Mouse (Mus musculus) ES-E14 (cell line): ENCODE results near the gene Bace2. TPM values are rescaled to one million over a fixed set of nuclear protein-coding genes. Genes with fewer than 3 reads are reported as not detected.

ENCODE experiments used
- DNase-seq: peaks from one replicate; pipeline ENCODE4 v3.0.0-alpha.2; 2013; ENCODE audit warnings: low read depth, low spot score
- H3K27ac ChIP-seq: 2 replicates; pipeline ENCODE4 v1.5.1; 2012; ENCODE audit warnings: low read depth, mild to moderate bottlenecking, low read length, moderate library complexity, mixed read lengths; ENCODE audit not compliant: poor library complexity, insufficient read depth, severe bottlenecking
- H3K36me3 ChIP-seq: 2 replicates; pipeline ENCODE4 v1.6.1; 2012; ENCODE audit warnings: mild to moderate bottlenecking, low read length, moderate library complexity, mixed read lengths; ENCODE audit not compliant: control insufficient read depth, poor library complexity, insufficient read depth, severe bottlenecking
- H3K4me1 ChIP-seq, 2 experiments: fragments of 150-350 bp in 1 of 2; sonication (generic) in 1 of 2; 2 replicates each; pipeline ENCODE4 v1.6.1; 2012; ENCODE audit warnings: low read length in 2 of 2, mild to moderate bottlenecking in 1 of 2, mixed read lengths in 1 of 2; ENCODE audit not compliant: control insufficient read depth in 2 of 2, insufficient read depth in 2 of 2, poor library complexity in 1 of 2
- H3K4me3 ChIP-seq, 2 experiments: fragments of 150-350 bp in 1 of 2; sonication (generic) in 1 of 2; 2 replicates each; pipeline ENCODE4 v1.5.1; 2012; ENCODE audit warnings: low read length in 2 of 2, low read depth in 1 of 2, mild to moderate bottlenecking in 1 of 2, mixed read lengths in 1 of 2; ENCODE audit not compliant: insufficient read depth in 1 of 2, poor library complexity in 1 of 2, severe bottlenecking in 1 of 2
- H3K9ac ChIP-seq: 2 replicates; pipeline ENCODE4 v1.6.1; 2012; ENCODE audit warnings: low read depth, mild to moderate bottlenecking, low read length, mixed read lengths; ENCODE audit not compliant: poor library complexity, insufficient read depth, severe bottlenecking
- H3K9me3 ChIP-seq: fragments of 150-350 bp; sonication (generic); 2 replicates; pipeline ENCODE4 v1.6.1; 2012; ENCODE audit warnings: low read depth, mild to moderate bottlenecking, low read length; ENCODE audit not compliant: control insufficient read depth, insufficient read depth
- CHD2 ChIP-seq: IDR thresholded peaks from 2 replicates; pipeline ENCODE4 v1.6.1; 2014; ENCODE audit warnings: mild to moderate bottlenecking, low read depth, low read length, inconsistent platforms
- HCFC1 ChIP-seq: IDR thresholded peaks from 2 replicates; pipeline ENCODE4 v1.6.1; 2012; ENCODE audit warnings: low read length, inconsistent platforms, borderline replicate concordance; ENCODE audit not compliant: insufficient read depth
- MAFK ChIP-seq: IDR thresholded peaks from 2 replicates; pipeline ENCODE4 v1.6.1; 2014; ENCODE audit warnings: mild to moderate bottlenecking, low read depth, low read length, inconsistent platforms; ENCODE audit not compliant: insufficient read depth
- ZC3H11A ChIP-seq: IDR thresholded peaks from 2 replicates; pipeline ENCODE4 v1.6.1; 2012; ENCODE audit warnings: low read depth, mild to moderate bottlenecking, inconsistent platforms, low read length, borderline replicate concordance
- ZNF384 ChIP-seq: IDR thresholded peaks from 2 replicates; pipeline ENCODE4 v1.6.1; 2012; ENCODE audit warnings: low read depth, low read length, inconsistent platforms
- in situ Hi-C, 2 experiments: fragments of 600-800 bp; cut with MboI; formaldehyde crosslinking; loops; one replicate each; pipeline ENCODE4 v1.15.1; 2025; ENCODE audit warnings: low sequenced_read_pairs in 2 of 2, inconsistent platforms in 1 of 2; ENCODE audit not compliant: unreplicated experiment in 2 of 2
- total RNA-seq: library from RNA; depleted of rRNA; stranded (reverse); fragments of 300-350 nt; gene quantifications from 2 replicates; pipeline ENCODE4 v1.2.3, GENCODE M21; 2012

Bace2 gene
- total RNA-seq, 1 experiment = 0.54 TPM

GRCm38 (mm10) chr16:97312960-97313686 is 43.4 kb upstream of the Bace2 start:
- in situ Hi-C loops = loop anchor here in 1 of 2 experiments (10.0 kb wide), 2 partner anchors 202 to 282 kb away; partner anchors contain the start of gene Fam3b

GRCm38 (mm10) chr16:97321576-97321975 is 35.0 kb upstream of the Bace2 start:
- Histone ChIP-seq H3K9me3 (no peaks in the 10 kb centered on the region), H3K27ac (no peak overlapping the region), H3K9ac (no peak overlapping the region), H3K4me3 (no peak overlapping the region), H3K4me1 (peaks cover 2 to 7% of the 10 kb centered on the region in 2 experiments; a peak in 2 of 4 replicates), H3K36me3 (no peaks in the 10 kb centered on the region)
- TF ChIP-seq ZC3H11A (no peak), HCFC1 (no peak), ZNF384 (no peak), CHD2 (no peak), MAFK (no peak)
- no peak for DNase-seq
- in situ Hi-C loops = no loop called here

More at GRCm38 (mm10) chr16:97312960-97313686, 43.4 kb upstream of the Bace2 start:
- no peak for TF ChIP-seq CHD2
- peak; percentile 51; the same call in 1 of the 2 replicates for TF ChIP-seq ZC3H11A
- no peak for TF ChIP-seq MAFK
- 0 out of 2 replicates have a peak overlapping the region, but pooled peaks have one; percentile 6 for H3K9ac ChIP-seq
- H3K27ac ChIP-seq = no peak overlapping the region
- H3K9me3 ChIP-seq = no peaks in the 10 kb centered on the region
- no peak overlapping the region for H3K4me3 ChIP-seq
- no peaks in the 10 kb centered on the region for H3K36me3 ChIP-seq
- H3K4me1 ChIP-seq = peaks cover 0 to 6% of the 10 kb centered on the region in 2 experiments; a peak in 1 of 4 replicates
- DNase-seq = peak; percentile 69

- Histone ChIP-seq H3K36me3 (no peaks in the 10 kb centered on the region), H3K9me3 (no peaks in the 10 kb centered on the region), H3K9ac (no peak overlapping the region), H3K4me3 (no peak overlapping the region), H3K27ac (no peak overlapping the region), H3K4me1 (peaks cover 2 to 7% of the 10 kb centered on the region in 2 experiments; a peak in 2 of 4 replicates)
- peak; percentile 47 for DNase-seq
- TF ChIP-seq HCFC1 = no peak
- TF ChIP-seq ZNF384 = no peak
- 0 out of 2 replicates have a peak, but pooled peaks have one; percentile 2 for TF ChIP-seq CHD2
- in situ Hi-C loops = no loop called here
These were observed 33.9 kb upstream of the Bace2 start for GRCm38 (mm10) chr16:97322604-97323003.

GRCm38 (mm10) chr16:97325975-97326374 is 30.6 kb upstream of the Bace2 start:
- TF ChIP-seq ZNF384 = no peak
- TF ChIP-seq ZC3H11A = no peak
- no peak for TF ChIP-seq HCFC1
- no peak for TF ChIP-seq CHD2
- no peak for TF ChIP-seq MAFK
- H3K4me3 ChIP-seq = no peak overlapping the region
- peaks cover 0 to 2% of the 10 kb centered on the region in 2 experiments; a peak in 1 of 4 replicates for H3K4me1 ChIP-seq
- in situ Hi-C loops = no loop called here
- no peak overlapping the region for H3K27ac ChIP-seq
- no peak overlapping the region for H3K9ac ChIP-seq
- H3K36me3 ChIP-seq = no peaks in the 10 kb centered on the region
- H3K9me3 ChIP-seq = no peaks in the 10 kb centered on the region
- DNase-seq = no peak
